Mouse (Mus musculus): ENCODE data around the gene Ear1.
"Not testable (repeated sequence)": the region's sequence is repeated elsewhere in the genome, so short reads cannot be mapped to it uniquely, and the experiment has no call there.

DNA sequence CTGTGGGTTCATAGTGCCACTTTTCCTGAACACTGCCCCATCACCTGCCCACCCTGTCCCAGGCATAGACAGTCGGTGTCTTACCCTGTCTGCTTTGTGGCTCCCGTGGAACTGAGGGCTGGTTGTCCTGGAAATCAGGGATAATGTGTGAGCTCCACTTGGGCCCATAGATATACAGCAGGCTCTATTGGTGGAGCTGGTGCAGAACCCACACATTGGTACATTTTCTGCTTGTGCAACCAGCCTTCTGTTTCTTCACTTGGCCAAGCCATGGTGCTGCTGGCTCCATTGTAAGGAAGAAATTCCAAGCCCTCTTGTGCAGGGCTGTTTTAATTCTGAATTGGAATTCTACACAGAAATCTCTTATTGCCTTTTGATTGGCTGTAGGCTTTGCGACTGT is at the start of gene Ear1:
- not testable (repeated sequence) for TF ChIP-seq CTCF (IDR thresholded peaks at IDR 0.05; ENCODE audit: extremely low read depth, insufficient read depth, insufficient read length, insufficient replicate concordance); POLR2A (IDR thresholded peaks at IDR 0.05; ENCODE audit: low read depth, low read length)
